Mouse (Mus musculus): ENCODE data around the gene Slc35e3. TPM values are rescaled to one million over a fixed set of nuclear protein-coding genes. Genes with fewer than 3 reads are reported as not detected.

Gene Slc35e3
- polyA plus RNA-seq, 1 experiment from 2014 or later: 2.5 TPM

DNA sequence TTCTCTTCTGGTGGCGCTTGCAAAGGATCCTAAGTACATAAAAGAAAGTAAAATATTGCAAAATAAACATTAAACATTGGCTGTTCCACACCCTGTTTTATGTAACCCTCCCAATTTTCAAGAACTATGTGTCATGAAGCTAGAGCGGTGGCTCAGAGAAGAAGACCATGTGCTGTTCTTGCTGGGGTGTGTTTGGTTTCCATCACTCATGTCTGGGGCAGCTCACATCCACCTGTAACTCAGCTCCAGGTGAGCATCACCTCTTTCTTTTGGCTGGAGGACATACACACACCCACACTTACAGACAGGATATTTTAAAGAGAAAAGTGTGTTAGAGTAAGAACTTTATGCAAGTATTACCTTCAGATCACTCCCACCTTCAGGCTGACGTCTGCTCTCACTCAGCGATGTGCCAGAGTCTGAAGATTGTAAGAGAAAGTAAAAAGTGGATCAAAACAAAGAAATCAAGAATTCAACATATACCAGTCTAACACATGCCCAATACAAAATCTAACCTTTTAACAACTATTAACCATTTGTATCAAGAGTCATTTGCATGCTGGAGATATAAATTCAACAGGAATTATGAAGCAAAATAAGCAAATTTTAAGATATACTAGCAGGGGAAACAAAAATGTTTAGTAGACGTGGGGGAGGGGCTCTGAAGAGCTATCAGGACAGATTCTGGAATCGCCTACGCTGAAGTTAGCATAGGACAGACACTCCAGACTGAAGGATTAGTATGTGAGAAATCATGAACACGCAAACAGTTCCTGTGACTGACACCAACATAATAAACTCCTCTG, 49.9 kb downstream of the Slc35e3 start:
- no peak overlapping the region for H3K4me3 ChIP-seq (ENCODE audit: low read depth, low read length)
- H3K9me3 ChIP-seq (replicated peaks; ENCODE audit: control insufficient read depth, low read length): no peaks in the 10 kb centered on the region; the same call in 1 of the 2 replicates
- peaks cover 79% of the 10 kb centered on the region for H3K36me3 ChIP-seq (ENCODE audit: control insufficient read depth, insufficient read depth)
- H3K9ac ChIP-seq (ENCODE audit: low read depth, low read length): no peak overlapping the region
- no peak overlapping the region for H3K27ac ChIP-seq (ENCODE audit: low read length)
- H3K27me3 ChIP-seq (ENCODE audit: control insufficient read depth, insufficient read depth, low read depth, low read length): no peaks in the 10 kb centered on the region
- ATAC-seq (ENCODE audit: low read depth): no peak
- H3K4me1 ChIP-seq (ENCODE audit: control insufficient read depth, low read depth, low read length): no peaks in the 10 kb centered on the region; the same call in 1 of the 2 replicates
- 83% methylated on average over 8 of the region's 8 CpGs for WGBS (ENCODE audit: insufficient replicate concordance)
- no peak overlapping the region for H3K4me2 ChIP-seq (ENCODE audit: low read depth, low read length)

DNA sequence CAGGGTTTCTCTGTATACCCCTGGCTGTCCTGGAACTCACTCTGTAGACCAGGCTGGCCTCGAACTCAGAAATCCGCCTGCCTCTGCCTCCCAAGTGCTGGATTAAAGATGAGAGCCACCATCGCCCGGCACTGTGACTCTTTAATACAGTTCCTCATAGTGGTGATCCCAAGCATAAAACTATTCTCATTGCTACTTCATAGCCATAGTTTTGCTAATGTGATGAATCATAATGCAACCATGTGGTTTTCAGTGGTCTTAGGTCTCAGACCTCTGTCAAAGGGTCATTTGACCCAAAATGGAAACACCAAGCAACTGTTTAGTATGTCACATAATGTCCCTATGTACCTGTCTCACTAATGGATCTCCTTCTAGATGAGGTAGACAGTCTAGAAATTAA, 50.6 kb downstream of the Slc35e3 start:
- Histone ChIP-seq H3K4me2 (ENCODE audit: low read depth, low read length) (no peak overlapping the region), H3K27me3 (ENCODE audit: control insufficient read depth, insufficient read depth, low read depth, low read length) (no peaks in the 10 kb centered on the region), H3K9ac (ENCODE audit: low read depth, low read length) (no peak overlapping the region), H3K4me1 (ENCODE audit: control insufficient read depth, low read depth, low read length) (no peaks in the 10 kb centered on the region; the same call in 1 of the 2 replicates), H3K36me3 (ENCODE audit: control insufficient read depth, insufficient read depth) (peaks cover 83% of the 10 kb centered on the region), H3K9me3 (replicated peaks; ENCODE audit: control insufficient read depth, low read length) (no peaks in the 10 kb centered on the region; the same call in 1 of the 2 replicates), H3K27ac (ENCODE audit: low read length) (no peak overlapping the region), H3K4me3 (ENCODE audit: low read depth, low read length) (no peak overlapping the region)
- ATAC-seq (ENCODE audit: low read depth): no peak
- WGBS (ENCODE audit: insufficient replicate concordance): 85% methylated on average over 4 of the region's 4 CpGs

DNA sequence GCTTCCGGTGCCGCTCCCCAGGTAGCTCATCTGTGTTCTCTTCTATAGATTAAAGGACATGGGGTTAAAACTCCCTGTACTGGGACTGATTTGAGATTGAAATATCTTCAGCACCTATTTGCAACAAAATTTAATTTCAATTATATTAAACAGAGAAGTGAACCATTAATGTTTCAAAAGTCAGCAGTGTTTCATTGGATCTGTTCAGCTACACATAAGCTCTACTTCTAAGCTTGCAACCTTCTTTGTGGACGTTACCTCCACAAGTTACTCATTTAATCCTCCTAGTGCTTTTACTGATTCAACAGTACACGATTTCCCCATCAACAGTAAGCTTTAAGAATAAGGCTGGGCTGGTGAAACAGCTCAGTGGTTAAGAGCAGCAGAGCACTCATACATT, 51.1 kb downstream of the Slc35e3 start:
- no peaks in the 10 kb centered on the region; the same call in 1 of the 2 replicates for H3K9me3 ChIP-seq (replicated peaks; ENCODE audit: control insufficient read depth, low read length)
- WGBS (ENCODE audit: insufficient replicate concordance): 88% methylated on average over 4 of the region's 4 CpGs
- no peaks in the 10 kb centered on the region for H3K27me3 ChIP-seq (ENCODE audit: control insufficient read depth, insufficient read depth, low read depth, low read length)

DNA sequence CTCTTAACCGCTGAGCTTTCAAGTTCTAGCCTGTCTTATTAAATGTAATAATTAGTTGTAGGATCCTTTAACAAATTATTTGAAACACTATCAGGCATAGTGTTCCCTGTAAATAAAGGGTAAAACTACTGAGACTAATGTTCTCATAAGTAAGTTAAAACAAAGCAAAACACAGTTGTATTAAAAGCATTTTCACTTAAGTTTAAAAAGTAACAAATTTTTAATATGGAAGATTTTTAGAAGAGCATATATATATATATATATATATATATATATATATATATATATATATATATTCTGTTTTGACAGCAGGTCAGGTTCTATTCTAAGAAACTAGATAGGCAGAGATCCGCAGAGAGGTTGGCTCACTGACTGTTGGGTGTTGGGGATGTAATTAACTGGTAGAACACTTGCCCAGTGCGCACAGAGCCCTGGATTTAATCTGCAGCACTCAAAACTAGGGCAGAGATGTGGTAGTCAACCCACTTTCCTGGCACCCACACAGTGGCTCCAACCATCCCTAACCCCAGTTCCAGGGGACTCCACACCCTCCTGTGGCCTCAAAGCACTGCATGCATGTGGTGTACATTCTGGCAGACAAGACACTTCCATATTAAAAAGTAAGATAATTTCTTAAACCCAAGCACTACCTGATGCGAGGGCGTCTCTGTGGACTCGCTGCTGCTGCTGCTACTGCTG, 51.8 kb downstream of the Slc35e3 start:
- WGBS (ENCODE audit: insufficient replicate concordance): 89% methylated on average over 6 of the region's 6 CpGs

More for the DNA sequence above, 51.1 kb downstream of the Slc35e3 start:
- Histone ChIP-seq H3K36me3 (ENCODE audit: control insufficient read depth, insufficient read depth) (peaks cover 81% of the 10 kb centered on the region), H3K4me3 (ENCODE audit: low read depth, low read length) (no peak overlapping the region), H3K4me2 (ENCODE audit: low read depth, low read length) (no peak overlapping the region), H3K27ac (ENCODE audit: low read length) (no peak overlapping the region), H3K9ac (ENCODE audit: low read depth, low read length) (no peak overlapping the region), H3K4me1 (ENCODE audit: control insufficient read depth, low read depth, low read length) (no peaks in the 10 kb centered on the region; the same call in 1 of the 2 replicates)
- ATAC-seq (ENCODE audit: low read depth): no peak

DNA sequence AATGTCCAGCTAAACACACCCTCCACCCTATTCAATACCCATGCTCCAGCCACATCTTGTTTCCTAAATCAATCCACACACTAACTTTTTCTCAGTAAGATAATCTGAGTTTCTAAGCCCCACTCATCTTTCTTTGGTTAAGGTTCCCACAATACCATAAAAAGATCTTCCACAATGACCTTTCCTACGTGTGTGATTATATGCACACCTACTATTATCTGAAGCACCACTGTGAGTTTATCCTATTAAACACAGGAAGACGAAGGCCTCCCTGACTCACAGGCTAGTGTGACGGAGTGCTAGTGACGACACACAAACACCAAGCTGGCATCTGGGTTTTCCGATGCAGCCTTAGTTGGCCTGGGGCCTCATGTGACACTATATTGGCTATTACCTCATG, 53.2 kb downstream of the Slc35e3 start:
- peaks cover 76% of the 10 kb centered on the region for H3K36me3 ChIP-seq (ENCODE audit: control insufficient read depth, insufficient read depth)
- H3K4me3 ChIP-seq (ENCODE audit: low read depth, low read length): no peak overlapping the region
- no peaks in the 10 kb centered on the region; the same call in 1 of the 2 replicates for H3K4me1 ChIP-seq (ENCODE audit: control insufficient read depth, low read depth, low read length)
- no peak overlapping the region for H3K9ac ChIP-seq (ENCODE audit: low read depth, low read length)
- H3K27me3 ChIP-seq (ENCODE audit: control insufficient read depth, insufficient read depth, low read depth, low read length): no peaks in the 10 kb centered on the region
- WGBS (ENCODE audit: insufficient replicate concordance): 89% methylated on average over 5 of the region's 5 CpGs
- H3K27ac ChIP-seq (ENCODE audit: low read length): no peak overlapping the region
- ATAC-seq (ENCODE audit: low read depth): no peak
- no peak overlapping the region for H3K4me2 ChIP-seq (ENCODE audit: low read depth, low read length)
- H3K9me3 ChIP-seq (replicated peaks; ENCODE audit: control insufficient read depth, low read length): no peaks in the 10 kb centered on the region; the same call in 1 of the 2 replicates

More for the DNA sequence above, 51.8 kb downstream of the Slc35e3 start:
- no peak overlapping the region for H3K4me3 ChIP-seq (ENCODE audit: low read depth, low read length)
- no peak for ATAC-seq (ENCODE audit: low read depth)
- H3K36me3 ChIP-seq (ENCODE audit: control insufficient read depth, insufficient read depth): peaks cover 80% of the 10 kb centered on the region
- no peaks in the 10 kb centered on the region; the same call in 1 of the 2 replicates for H3K9me3 ChIP-seq (replicated peaks; ENCODE audit: control insufficient read depth, low read length)
- no peak overlapping the region for H3K27ac ChIP-seq (ENCODE audit: low read length)
- no peak overlapping the region for H3K9ac ChIP-seq (ENCODE audit: low read depth, low read length)
- no peak overlapping the region for H3K4me2 ChIP-seq (ENCODE audit: low read depth, low read length)
- H3K4me1 ChIP-seq (ENCODE audit: control insufficient read depth, low read depth, low read length): no peaks in the 10 kb centered on the region; the same call in 1 of the 2 replicates
- no peaks in the 10 kb centered on the region for H3K27me3 ChIP-seq (ENCODE audit: control insufficient read depth, insufficient read depth, low read depth, low read length)

DNA sequence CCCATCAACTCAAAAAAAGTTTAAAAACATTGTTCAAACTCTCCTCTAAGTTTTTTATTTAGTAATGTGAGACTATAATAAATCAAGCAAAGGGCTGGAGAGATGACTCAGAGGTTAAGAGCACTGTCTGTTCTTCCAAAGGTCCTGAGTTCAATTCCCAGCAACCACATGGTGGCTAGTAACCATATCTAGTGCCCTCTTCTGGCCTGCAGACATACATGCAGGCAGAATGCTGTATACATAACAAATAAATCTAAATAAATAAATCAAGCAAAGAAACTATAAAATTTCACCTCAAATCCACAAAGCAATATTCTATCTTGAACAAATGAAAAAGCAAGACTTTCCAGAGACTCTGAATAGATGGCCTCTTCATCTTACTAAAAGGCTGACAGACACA, 54.0 kb downstream of the Slc35e3 start:
- H3K27me3 ChIP-seq (ENCODE audit: control insufficient read depth, insufficient read depth, low read depth, low read length): no peaks in the 10 kb centered on the region
- H3K9me3 ChIP-seq (replicated peaks; ENCODE audit: control insufficient read depth, low read length): no peaks in the 10 kb centered on the region
- no peak overlapping the region for H3K4me2 ChIP-seq (ENCODE audit: low read depth, low read length)
- no peaks in the 10 kb centered on the region for H3K4me1 ChIP-seq (ENCODE audit: control insufficient read depth, low read depth, low read length)
- H3K4me3 ChIP-seq (ENCODE audit: low read depth, low read length): no peak overlapping the region
- H3K9ac ChIP-seq (ENCODE audit: low read depth, low read length): no peak overlapping the region
- H3K27ac ChIP-seq (ENCODE audit: low read length): no peak overlapping the region
- no peak for ATAC-seq (ENCODE audit: low read depth)
- peaks cover 68% of the 10 kb centered on the region for H3K36me3 ChIP-seq (ENCODE audit: control insufficient read depth, insufficient read depth)

DNA sequence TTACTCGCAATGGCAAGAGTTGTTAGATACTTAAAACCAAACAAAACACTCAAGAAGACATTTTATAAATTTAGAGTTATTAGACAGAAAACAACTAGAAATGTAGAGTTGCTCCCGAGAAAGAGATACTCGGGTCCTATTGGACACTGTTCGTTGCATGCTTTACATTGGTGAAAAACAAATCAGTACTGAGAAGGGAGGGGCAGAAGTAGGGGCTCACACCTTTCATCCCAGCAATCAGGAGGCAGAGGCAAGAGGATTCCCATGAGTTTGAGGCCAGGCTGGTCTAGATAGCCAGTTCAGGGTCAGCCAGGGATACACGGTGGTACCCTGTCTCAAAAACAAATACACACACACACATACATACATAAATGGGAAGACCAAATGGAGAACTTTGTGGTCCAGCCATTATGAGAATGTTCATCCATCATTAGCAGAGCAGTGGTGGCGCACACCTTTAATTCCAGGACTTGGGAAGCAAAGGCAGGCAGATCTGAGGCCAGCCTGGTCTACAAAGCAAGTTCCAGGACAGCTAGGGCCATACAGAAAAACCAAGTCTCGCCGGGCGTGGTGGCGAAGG, 54.7 kb downstream of the Slc35e3 start:
- Histone ChIP-seq H3K9me3 (replicated peaks; ENCODE audit: control insufficient read depth, low read length) (no peaks in the 10 kb centered on the region), H3K27me3 (ENCODE audit: control insufficient read depth, insufficient read depth, low read depth, low read length) (no peaks in the 10 kb centered on the region), H3K27ac (ENCODE audit: low read length) (no peak overlapping the region), H3K4me2 (ENCODE audit: low read depth, low read length) (no peak overlapping the region), H3K4me3 (ENCODE audit: low read depth, low read length) (no peak overlapping the region), H3K4me1 (ENCODE audit: control insufficient read depth, low read depth, low read length) (no peaks in the 10 kb centered on the region), H3K36me3 (ENCODE audit: control insufficient read depth, insufficient read depth) (peaks cover 62% of the 10 kb centered on the region), H3K9ac (ENCODE audit: low read depth, low read length) (no peak overlapping the region)
- ATAC-seq (ENCODE audit: low read depth): no peak
- WGBS (ENCODE audit: insufficient replicate concordance): 82% methylated on average over 10 of the region's 10 CpGs

DNA sequence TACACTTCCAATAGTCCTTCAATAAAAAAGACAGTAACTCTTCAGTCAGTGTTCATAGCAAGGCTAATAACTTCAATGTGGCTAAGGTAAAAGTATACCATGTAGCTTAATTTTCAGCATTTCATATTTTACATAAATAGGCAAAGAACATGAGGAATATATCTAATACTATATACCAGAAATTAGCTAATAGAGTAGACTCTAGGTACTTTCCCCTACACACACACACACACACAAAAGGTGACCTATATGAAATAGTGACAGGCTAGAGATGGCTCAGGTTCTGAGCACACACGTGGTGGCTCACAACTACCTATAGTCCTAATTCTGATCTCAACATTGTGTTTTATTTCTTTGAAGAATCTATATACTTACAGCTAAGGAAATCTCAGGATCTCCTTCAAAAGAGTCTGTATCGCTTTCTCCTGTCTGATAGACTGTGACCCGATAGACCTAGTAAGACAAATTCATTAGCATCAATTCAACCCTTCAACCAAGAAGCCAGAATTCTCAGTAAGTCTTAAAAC, 55.3 kb downstream of the Slc35e3 start:
- H3K9ac ChIP-seq (ENCODE audit: low read depth, low read length): no peak overlapping the region
- H3K9me3 ChIP-seq (replicated peaks; ENCODE audit: control insufficient read depth, low read length): no peaks in the 10 kb centered on the region
- no peak overlapping the region for H3K27ac ChIP-seq (ENCODE audit: low read length)
- H3K36me3 ChIP-seq (ENCODE audit: control insufficient read depth, insufficient read depth): peaks cover 56% of the 10 kb centered on the region
- no peak overlapping the region for H3K4me2 ChIP-seq (ENCODE audit: low read depth, low read length)
- no peak overlapping the region for H3K4me3 ChIP-seq (ENCODE audit: low read depth, low read length)
- ATAC-seq (ENCODE audit: low read depth): no peak
- WGBS (ENCODE audit: insufficient replicate concordance): 83% methylated on average over 3 of the region's 3 CpGs
- no peaks in the 10 kb centered on the region for H3K27me3 ChIP-seq (ENCODE audit: control insufficient read depth, insufficient read depth, low read depth, low read length)
- no peaks in the 10 kb centered on the region for H3K4me1 ChIP-seq (ENCODE audit: control insufficient read depth, low read depth, low read length)

DNA sequence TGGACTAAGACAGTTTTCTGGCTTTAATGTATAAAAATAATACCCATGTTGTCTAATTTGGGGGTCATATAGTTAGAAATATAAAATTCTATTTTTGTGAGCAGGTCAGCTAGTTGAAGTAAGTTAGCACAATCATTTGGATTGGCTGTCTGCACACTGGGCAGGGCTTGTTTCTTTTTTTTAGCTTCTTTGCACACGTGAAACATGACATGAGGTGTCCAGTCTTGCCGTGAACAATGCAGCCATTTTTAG, 56.1 kb downstream of the Slc35e3 start:
- Histone ChIP-seq H3K4me3 (ENCODE audit: low read depth, low read length) (no peak overlapping the region), H3K27ac (ENCODE audit: low read length) (no peak overlapping the region), H3K9ac (ENCODE audit: low read depth, low read length) (no peak overlapping the region), H3K36me3 (ENCODE audit: control insufficient read depth, insufficient read depth) (peaks cover 49% of the 10 kb centered on the region), H3K4me2 (ENCODE audit: low read depth, low read length) (no peak overlapping the region), H3K4me1 (ENCODE audit: control insufficient read depth, low read depth, low read length) (no peaks in the 10 kb centered on the region), H3K27me3 (ENCODE audit: control insufficient read depth, insufficient read depth, low read depth, low read length) (no peaks in the 10 kb centered on the region), H3K9me3 (replicated peaks; ENCODE audit: control insufficient read depth, low read length) (no peaks in the 10 kb centered on the region)
- WGBS (ENCODE audit: insufficient replicate concordance): 84% methylated on average over 2 of the region's 2 CpGs
- no peak for ATAC-seq (ENCODE audit: low read depth)
